Mouse (Mus musculus) liver, postnatal 0 days (tissue): Measurements from ENCODE around the gene Kif15. TPM values are rescaled to one million over a fixed set of nuclear protein-coding genes. Genes with fewer than 3 reads are reported as not detected.

Experiments used
- ATAC-seq: fragments of 200-750 bp; cut with Nextera tagmentation; 2 replicates; pipeline ENCODE4 v1.8.0; 2017; ENCODE audit warnings: mild to moderate bottlenecking, moderate library complexity
- DNase-seq: peaks from one replicate; pipeline ENCODE4 v3.0.0-alpha.2; 2016
- H3K27ac ChIP-seq: fragments of 300-500 bp; sonication (generic); 2 replicates; pipeline ENCODE4 v1.5.1; 2014; ENCODE audit warnings: antibody characterized with exemption, moderate library complexity, mild to moderate bottlenecking, low read depth
- H3K27me3 ChIP-seq: fragments of 300-500 bp; sonication (generic); 2 replicates; pipeline ENCODE4 v1.6.1; 2014; ENCODE audit warnings: low read length, control low read depth, mixed read lengths; ENCODE audit not compliant: insufficient read depth
- H3K36me3 ChIP-seq: fragments of 300-500 bp; sonication (generic); replicated peaks from 2 replicates; pipeline ENCODE4 v1.6.1; 2014; ENCODE audit warnings: mild to moderate bottlenecking, control low read depth, low read length, moderate library complexity, mixed read lengths; ENCODE audit not compliant: insufficient read depth
- H3K4me1 ChIP-seq: fragments of 300-500 bp; sonication (generic); 2 replicates; pipeline ENCODE4 v1.6.1; 2014; ENCODE audit warnings: antibody characterized with exemption, mild to moderate bottlenecking, control low read depth; ENCODE audit not compliant: insufficient read depth
- H3K4me2 ChIP-seq: fragments of 300-500 bp; sonication (generic); 2 replicates; pipeline ENCODE4 v1.6.1; 2014; ENCODE audit warnings: low read depth, mild to moderate bottlenecking, low read length, moderate library complexity, mixed read lengths
- H3K4me3 ChIP-seq: fragments of 300-500 bp; sonication (generic); 2 replicates; pipeline ENCODE4 v1.5.1; 2014; ENCODE audit warnings: low read depth, low read length
- H3K9ac ChIP-seq: fragments of 300-500 bp; sonication (generic); replicated peaks from 2 replicates; pipeline ENCODE4 v1.6.1; 2014; ENCODE audit warnings: mild to moderate bottlenecking, moderate library complexity
- H3K9me3 ChIP-seq: fragments of 300-500 bp; sonication (generic); 2 replicates; pipeline ENCODE4 v1.6.1; 2016; ENCODE audit warnings: mild to moderate bottlenecking, control low read depth, low read length, mixed read lengths
- CTCF ChIP-seq: sonication (generic); IDR thresholded peaks from 2 replicates; pipeline ENCODE4 v1.5.1; 2016; ENCODE audit warnings: antibody characterized with exemption, low read depth
- EP300 ChIP-seq: IDR thresholded peaks from 2 replicates; pipeline ENCODE4 v1.6.1; 2016; ENCODE audit warnings: antibody characterized with exemption, low read depth, mild to moderate bottlenecking
- WGBS: fragments of 180-500 bp; shearing (Covaris S2); extraction: QIAGEN DNeasy Blood & Tissue Kit; methylation state at CpG from one replicate; pipeline ENCODE4 v1.1.7; 2014; ENCODE audit not compliant: insufficient replicate concordance; 5-methylcytosine and 5-hydroxymethylcytosine counted together
- polyA plus RNA-seq: library from polyadenylated mRNA; unstranded; fragments of >200 nt; fragmentation: Nextera tagmentation; extraction: Ambion mirVana; gene quantifications from 2 replicates; pipeline ENCODE4 v1.2.1, GENCODE M21; 2015

Gene Kif15
- polyA plus RNA-seq, 1 experiment from 2014 or later, result 14.4 TPM

DNA sequence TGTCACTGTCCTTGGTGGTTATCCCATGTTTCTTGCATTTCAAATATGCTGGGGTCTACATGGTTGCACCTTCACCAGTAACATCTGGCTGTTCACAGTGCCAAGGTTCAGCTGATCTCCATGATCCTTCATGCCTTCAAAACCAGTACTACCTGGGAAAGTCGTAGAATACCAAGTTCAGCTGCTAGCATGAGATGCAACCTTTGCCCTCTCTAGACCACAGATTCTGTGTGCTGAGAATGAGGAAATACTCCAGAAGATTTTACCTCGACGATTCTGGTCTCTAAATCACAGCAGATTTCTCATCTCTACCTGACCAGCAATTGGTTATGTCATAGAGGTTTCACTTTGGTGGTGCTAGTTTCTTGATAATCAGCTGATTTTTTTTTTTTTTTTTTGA, 109.3 kb downstream of the Kif15 start:
- Histone ChIP-seq H3K4me3 (no peak overlapping the region), H3K4me2 (no peak overlapping the region), H3K9ac (no peak overlapping the region), H3K36me3 (no peaks in the 10 kb centered on the region), H3K4me1 (no peaks in the 10 kb centered on the region; the same call in 1 of the 2 replicates), H3K27ac (no peak overlapping the region), H3K9me3 (no peaks in the 10 kb centered on the region), H3K27me3 (no peaks in the 10 kb centered on the region)
- TF ChIP-seq CTCF (no peak), EP300 (no peak)
- WGBS, result 39% methylated on average over 3 of the region's 3 CpGs
- ATAC-seq (no peak), DNase-seq (no peak)

Other genes with a start within 250 kb of the Kif15 start
- gene Topaz1, start 203.7 kb upstream of the Kif15 start, polyA plus RNA-seq, result not detected in 2 replicates
- 3.7 and 4.4 TPM in 2 replicates for gene Tcaim, start 145.5 kb upstream of the Kif15 start, polyA plus RNA-seq
- not detected in 2 replicates for gene Gm35549, start 107.0 kb upstream of the Kif15 start, polyA plus RNA-seq
- 8.5 and 9.4 TPM in 2 replicates for gene Zfp445, start 85.0 kb upstream of the Kif15 start, polyA plus RNA-seq
- 1.2 and 1.5 TPM in 2 replicates for gene Zkscan7, start 65.4 kb upstream of the Kif15 start, polyA plus RNA-seq
- 1.8 and 2.0 TPM in 2 replicates for gene Zfp105, start 28.0 kb upstream of the Kif15 start, polyA plus RNA-seq
- gene 1110059G10Rik, start within 50 bp of the Kif15 start, polyA plus RNA-seq, result 18.7 and 20.6 TPM in 2 replicates
- gene Tmem42, start 70.3 kb downstream of the Kif15 start, polyA plus RNA-seq, result 13.7 and 14.8 TPM in 2 replicates
- 0.13 and 0.15 TPM in 2 replicates for gene Tgm4, start 83.7 kb downstream of the Kif15 start, polyA plus RNA-seq
- 17.8 and 19.1 TPM in 2 replicates for gene Zdhhc3, start 162.2 kb downstream of the Kif15 start, polyA plus RNA-seq
- 48.8 and 52.1 TPM in 2 replicates for gene Exosc7, start 162.2 kb downstream of the Kif15 start, polyA plus RNA-seq
- gene Clec3b, start 199.9 kb downstream of the Kif15 start, polyA plus RNA-seq, result 0.28 TPM in 1 of 2 replicates, not detected in the other